16 mouse cellular contexts compared by ENCODE assay signal in genomic region chr11:63775382-63775781, GRCm38 (mm10).
A peak's percentile ranks its signal among the peaks of the same experiment; 100 is the strongest.
DNase-seq lines count a peak whose midpoint lies in the region; ATAC-seq and TF ChIP-seq lines count a peak whose summit lies in the region.
"Had no signal": no experiment of that assay in that cellular context is flagged by ENCODE, and none has a peak within 500 bp of the region (broad histone marks: within the 10 kb centered on the region; RNA-seq: fewer than 3 reads in every experiment).

No protein-coding gene starts in this region.

- intact Hi-C loops in left cerebral cortex, postnatal 14 days (cut with DNase I): no loop called here

- no peak for TF ChIP-seq POLR2A in cerebellum, adult 2 months (IDR thresholded peaks at IDR 0.05; ENCODE audit: borderline replicate concordance, insufficient read depth, low read length)

- H3K27ac ChIP-seq in hindbrain, embryonic 10.5 days: 0 out of 2 replicates have a peak overlapping the region, but pooled peaks have one; percentile 4
- H3K27ac ChIP-seq in hindbrain, embryonic 13.5 days: no peak overlapping the region
- H3K27ac ChIP-seq in stomach, embryonic 15.5 days: no peak overlapping the region
- H3K27ac ChIP-seq in stomach, postnatal 0 days (replicated peaks): no peak overlapping the region
- H3K27ac ChIP-seq in cerebellum, adult 2 months (ENCODE audit: insufficient read depth, low read length): no peak overlapping the region
- H3K27ac ChIP-seq: heart, embryonic 13.5 days; midbrain, embryonic 12.5 days had no signal

- peaks cover 10% of the 10 kb centered on the region for H3K27me3 ChIP-seq in hindbrain, embryonic 10.5 days (ENCODE audit: insufficient read depth, poor library complexity, severe bottlenecking)
- peaks cover 2% of the 10 kb centered on the region; the same call in 1 of the 2 replicates for H3K27me3 ChIP-seq in hindbrain, embryonic 13.5 days
- no peaks in the 10 kb centered on the region for H3K27me3 ChIP-seq in stomach, embryonic 15.5 days (replicated peaks)
- H3K27me3 ChIP-seq in stomach, postnatal 0 days (ENCODE audit: control insufficient read depth, insufficient read depth, low read length): no peaks in the 10 kb centered on the region
- no peaks in the 10 kb centered on the region for H3K27me3 ChIP-seq in cerebellum, adult 2 months (ENCODE audit: control insufficient read depth, insufficient read depth, low read length)
- H3K27me3 ChIP-seq: heart, embryonic 13.5 days; midbrain, embryonic 12.5 days had no signal

- ATAC-seq in hindbrain, embryonic 13.5 days (ENCODE audit: low FRiP score): no peak
- peak; percentile 58; the same call in 1 of the 2 replicates for ATAC-seq in stomach, embryonic 15.5 days (ENCODE audit: insufficient read depth, low FRiP score, low read depth)
- ATAC-seq in stomach, postnatal 0 days (ENCODE audit: low FRiP score, low TSS enrichment): no peak
- ATAC-seq: forebrain, embryonic 16.5 days had no signal

- TF ChIP-seq CTCF in stomach, postnatal 0 days (IDR thresholded peaks at IDR 0.05; ENCODE audit: low read depth): no peak
- TF ChIP-seq CTCF in cerebellum, adult 2 months (IDR thresholded peaks at IDR 0.05; ENCODE audit: borderline replicate concordance, insufficient read depth, low read depth, low read length): no peak

- peak; percentile 34 for DNase-seq in hindbrain, embryonic 10.5 days (ENCODE audit: low spot score)
- DNase-seq in stomach, postnatal 0 days (ENCODE audit: low spot score): no peak
- DNase-seq in liver: peak; percentile 27
- no peak for DNase-seq in cerebellum, adult 2 months
- no peak for DNase-seq in left cerebral cortex, postnatal 14 days (ENCODE audit: low spot score in 2 of 2)
- no peak for DNase-seq in layer of hippocampus, adult 11-12 months (ENCODE audit: low spot score)
- DNase-seq: cerebellum, adult 18-20 months; gastrocnemius, postnatal 36 days; kidney, adult 11 months; lung, postnatal 10 days; thymus, postnatal 4 days had no signal

- 61% methylated on average over 6 of the region's 6 CpGs for WGBS in hindbrain, embryonic 10.5 days
- WGBS in hindbrain, embryonic 13.5 days: 55% methylated on average over 6 of the region's 6 CpGs
- 43% methylated on average over 6 of the region's 6 CpGs for WGBS in stomach, embryonic 15.5 days
- 50% methylated on average over 6 of the region's 6 CpGs for WGBS in stomach, postnatal 0 days
- WGBS in cerebellum, adult 2 months: 73% methylated on average over 6 of the region's 6 CpGs

- no peak for TF ChIP-seq EP300 in stomach, postnatal 0 days (optimal IDR thresholded peaks at IDR 0.05)

- H3K36me3 ChIP-seq in hindbrain, embryonic 10.5 days: no peaks in the 10 kb centered on the region
- H3K36me3 ChIP-seq in hindbrain, embryonic 13.5 days: no peaks in the 10 kb centered on the region
- no peaks in the 10 kb centered on the region for H3K36me3 ChIP-seq in stomach, embryonic 15.5 days
- no peaks in the 10 kb centered on the region for H3K36me3 ChIP-seq in stomach, postnatal 0 days (ENCODE audit: control insufficient read depth, insufficient read depth, low read length)
- H3K36me3 ChIP-seq: heart, embryonic 13.5 days; midbrain, embryonic 12.5 days had no signal

- no peak overlapping the region for H3K4me2 ChIP-seq in hindbrain, embryonic 13.5 days
- no peak overlapping the region for H3K4me2 ChIP-seq in stomach, embryonic 15.5 days
- H3K4me2 ChIP-seq in stomach, postnatal 0 days (replicated peaks; ENCODE audit: low read depth): no peak overlapping the region
- H3K4me2 ChIP-seq: heart, embryonic 13.5 days; midbrain, embryonic 12.5 days had no signal

- H3K9ac ChIP-seq in hindbrain, embryonic 13.5 days: no peak overlapping the region
- no peak overlapping the region for H3K9ac ChIP-seq in stomach, embryonic 15.5 days
- no peak overlapping the region for H3K9ac ChIP-seq in stomach, postnatal 0 days (ENCODE audit: low read length)
- H3K9ac ChIP-seq: heart, embryonic 13.5 days; midbrain, embryonic 12.5 days had no signal

- H3K4me1 ChIP-seq in hindbrain, embryonic 10.5 days (replicated peaks): peaks cover 11% of the 10 kb centered on the region; the same call in 1 of the 2 replicates
- peaks cover 19% of the 10 kb centered on the region for H3K4me1 ChIP-seq in hindbrain, embryonic 13.5 days (replicated peaks)
- H3K4me1 ChIP-seq in stomach, embryonic 15.5 days: no peaks in the 10 kb centered on the region
- no peaks in the 10 kb centered on the region for H3K4me1 ChIP-seq in stomach, postnatal 0 days (replicated peaks; ENCODE audit: control insufficient read depth, insufficient read depth)
- H3K4me1 ChIP-seq in cerebellum, adult 2 months (ENCODE audit: control insufficient read depth, insufficient read depth, low read length): no peaks in the 10 kb centered on the region
- H3K4me1 ChIP-seq: heart, embryonic 13.5 days had no signal

- no peak overlapping the region for H3K4me3 ChIP-seq in hindbrain, embryonic 10.5 days
- H3K4me3 ChIP-seq in hindbrain, embryonic 13.5 days: no peak overlapping the region
- H3K4me3 ChIP-seq in stomach, embryonic 15.5 days (replicated peaks): no peak overlapping the region
- H3K4me3 ChIP-seq in stomach, postnatal 0 days (ENCODE audit: low read depth, low read length): no peak overlapping the region
- H3K4me3 ChIP-seq in cerebellum, adult 2 months (replicated peaks; ENCODE audit: insufficient read depth, low read depth, low read length): no peak overlapping the region
- H3K4me3 ChIP-seq: heart, embryonic 13.5 days; midbrain, embryonic 12.5 days had no signal

- H3K9me3 ChIP-seq in hindbrain, embryonic 10.5 days: no peaks in the 10 kb centered on the region
- no peaks in the 10 kb centered on the region for H3K9me3 ChIP-seq in hindbrain, embryonic 13.5 days
- no peaks in the 10 kb centered on the region for H3K9me3 ChIP-seq in stomach, embryonic 15.5 days
- H3K9me3 ChIP-seq in stomach, postnatal 0 days (ENCODE audit: control insufficient read depth, low read length): no peaks in the 10 kb centered on the region
- H3K9me3 ChIP-seq: heart, embryonic 13.5 days; midbrain, embryonic 12.5 days had no signal

Comparison
In these comparisons a context has a peak if more than half of its experiments do, and no peak if none do; other contexts are left out.
1. DNase-seq: peak in hindbrain, embryonic 10.5 days (single experiment) and liver (single experiment); none in stomach, postnatal 0 days (single experiment), cerebellum, adult 2 months (0 of 2), left cerebral cortex, postnatal 14 days (0 of 2) and layer of hippocampus, adult 11-12 months (single experiment).